Mouse (Mus musculus) B cell, adult 2 months (primary cell): ENCODE results near the gene Stk10.
"Not testable (repeated sequence)": the region's sequence is repeated elsewhere in the genome, so short reads cannot be mapped to it uniquely, and the experiment has no call there.

ENCODE experiments used
- DNase-seq, 2 experiments: peaks; one replicate each; pipeline ENCODE4 v3.0.0; 2022

The Stk10 gene

DNA sequence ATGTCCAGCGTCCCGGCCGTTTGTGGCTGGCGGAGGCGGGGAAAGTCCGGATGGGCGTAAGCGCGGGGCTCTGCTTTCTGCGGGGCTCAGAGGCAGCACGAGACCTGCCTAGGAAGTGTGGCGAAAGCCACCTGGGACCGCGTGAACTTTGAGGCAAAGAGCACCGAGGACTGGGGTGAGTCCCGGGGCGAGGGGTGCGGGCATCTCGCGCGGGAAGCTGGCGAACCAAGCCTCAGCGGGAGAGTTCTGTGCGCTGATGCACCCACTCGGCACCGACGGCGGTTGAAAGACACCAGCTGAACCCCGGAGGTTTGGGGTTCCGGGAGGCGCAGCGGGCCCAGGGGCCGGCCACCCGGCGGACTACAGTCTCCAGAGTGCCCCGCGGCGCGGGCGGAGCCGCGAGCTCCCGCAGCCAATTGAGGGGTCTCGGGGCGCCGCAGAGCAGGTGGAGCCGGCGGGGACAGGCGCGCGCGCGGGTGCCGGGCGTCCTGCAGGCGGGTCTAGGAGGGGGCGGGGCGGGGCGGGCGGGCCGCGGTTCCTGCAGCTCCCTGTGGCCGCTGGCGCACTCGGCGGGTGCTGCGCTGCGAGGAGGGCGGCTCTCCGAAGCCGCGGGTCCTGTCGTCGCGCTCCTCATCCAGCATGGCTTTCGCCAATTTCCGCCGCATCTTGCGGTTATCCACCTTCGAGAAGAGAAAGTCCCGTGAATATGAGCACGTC, at the start of gene Stk10:
Gene Stk10, plus strand, starts transcription at position 541 of the 717 bp plus-strand sequence.
- peak; percentile 90 to 92 for DNase-seq

GRCm38 (mm10) chr11:32485290-32485689, 47.8 kb upstream of the Stk10 start:
- no peak for DNase-seq

DNA sequence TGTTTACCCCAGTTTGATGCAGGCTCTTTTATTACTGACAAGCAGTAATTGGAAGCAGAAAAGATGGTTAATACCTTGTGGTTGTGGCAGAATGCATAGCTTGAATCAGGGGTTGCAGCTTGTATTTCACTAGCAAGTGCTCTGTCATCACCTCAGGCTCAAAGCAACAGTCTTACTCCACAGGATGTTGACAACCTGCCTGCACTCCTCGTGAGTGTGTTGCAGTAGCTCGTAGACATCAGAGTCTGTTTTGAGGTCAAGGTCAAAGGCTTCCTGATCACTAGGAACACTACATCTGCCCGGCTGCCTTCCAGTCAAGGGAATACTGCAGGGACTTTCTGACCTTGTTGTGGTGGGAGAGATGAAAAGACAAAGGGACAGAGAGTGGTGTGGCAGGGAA, 46.5 kb upstream of the Stk10 start:
- DNase-seq, result no peak

GRCm38 (mm10) chr11:32487501-32487900, 45.6 kb upstream of the Stk10 start:
- DNase-seq, result peak in 1 of 2 experiments; percentile 12

DNA sequence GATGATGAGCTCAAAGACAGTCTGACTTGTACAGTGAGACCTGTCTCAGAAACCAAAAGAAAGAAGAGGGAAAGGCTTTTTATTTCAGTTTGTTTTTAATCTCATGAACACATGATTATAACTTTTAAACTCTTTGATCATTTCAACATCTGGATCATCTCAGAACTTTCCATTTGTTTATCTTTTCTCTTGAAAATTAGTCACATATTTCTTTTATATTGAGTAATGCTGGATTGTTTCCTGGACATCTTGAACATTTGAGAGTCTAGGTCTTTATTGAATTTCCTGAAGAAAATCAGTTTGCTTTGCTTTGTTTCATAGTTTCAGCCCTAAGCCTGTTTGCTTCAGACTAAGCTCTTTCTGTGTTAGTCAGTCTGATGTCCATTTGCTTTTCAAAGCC, 44.8 kb upstream of the Stk10 start:
- no peak for DNase-seq

- peak; percentile 54 to 55 for DNase-seq
Observed at GRCm38 (mm10) chr11:32488808-32489670, 44.1 kb upstream of the Stk10 start.

DNA sequence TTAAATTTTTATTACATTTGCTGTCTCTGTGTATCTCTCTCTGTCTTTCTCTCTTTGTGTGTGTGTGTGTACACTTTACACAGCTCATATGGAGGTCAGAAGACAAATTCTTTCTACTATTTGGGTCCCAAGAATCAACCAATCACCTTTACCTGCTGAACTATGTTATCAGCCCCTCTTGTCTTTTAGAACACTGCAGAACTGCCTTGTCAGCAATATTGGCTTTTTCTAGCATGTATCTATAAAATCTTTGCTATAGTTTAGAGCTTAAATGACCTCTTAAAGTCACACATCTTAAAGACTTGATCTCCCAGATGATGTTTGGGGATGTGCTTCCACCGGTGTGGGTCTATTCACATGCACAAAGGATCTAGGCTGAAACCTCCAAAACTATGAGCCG, 42.0 kb upstream of the Stk10 start:
- DNase-seq, result no peak

GRCm38 (mm10) chr11:32493312-32493711, 39.8 kb upstream of the Stk10 start:
- no peak for DNase-seq

- DNase-seq, result no peak
Observed at GRCm38 (mm10) chr11:32495283-32495682, 37.8 kb upstream of the Stk10 start.

GRCm38 (mm10) chr11:32498757-32499535, 34.2 kb upstream of the Stk10 start:
- no peak for DNase-seq

- DNase-seq, result peak; percentile 41 to 45
Observed at GRCm38 (mm10) chr11:32499931-32500330, 33.2 kb upstream of the Stk10 start.

DNA sequence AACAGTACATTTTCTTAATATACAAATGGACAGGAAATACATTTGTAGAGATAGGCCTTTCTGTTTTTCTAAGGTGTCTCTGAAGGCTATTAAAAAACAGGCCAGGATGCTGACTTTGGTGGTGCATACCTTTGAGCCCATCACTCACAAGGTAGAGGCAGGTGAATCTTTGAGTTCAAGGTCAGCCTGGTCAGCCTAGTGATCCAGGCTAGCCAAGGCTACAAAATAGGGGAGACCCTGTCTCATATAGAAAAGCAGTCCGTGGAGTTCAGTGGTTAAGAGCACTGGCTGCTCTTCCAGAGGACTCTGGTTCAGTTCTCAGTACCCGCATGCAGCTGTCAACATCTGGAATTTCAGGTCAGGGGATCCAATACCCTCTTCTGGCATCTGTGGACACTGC, 29.4 kb upstream of the Stk10 start:
- DNase-seq, result no peak

GRCm38 (mm10) chr11:32505091-32505739, 27.9 kb upstream of the Stk10 start:
- DNase-seq, result no peak

DNA sequence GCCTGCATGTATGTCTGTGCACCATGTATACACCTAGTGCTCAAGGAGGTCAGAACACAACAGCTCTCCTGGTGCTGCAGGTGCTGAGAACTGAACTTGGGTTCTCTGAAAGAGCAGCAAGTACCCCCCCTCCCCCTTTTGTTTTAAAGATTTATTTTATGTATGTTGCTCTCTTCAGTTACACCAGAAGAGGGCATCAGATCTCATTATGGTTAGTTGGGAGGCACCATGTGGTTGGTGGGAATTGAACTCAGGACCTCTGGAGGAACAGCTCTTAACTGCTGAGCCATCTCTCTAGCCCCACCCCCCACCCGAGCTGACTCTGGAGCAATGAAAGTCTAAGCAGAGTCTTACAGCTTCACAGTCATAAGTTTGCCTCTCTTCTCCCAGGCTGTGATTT, 22.2 kb upstream of the Stk10 start:
- DNase-seq, result no peak

DNA sequence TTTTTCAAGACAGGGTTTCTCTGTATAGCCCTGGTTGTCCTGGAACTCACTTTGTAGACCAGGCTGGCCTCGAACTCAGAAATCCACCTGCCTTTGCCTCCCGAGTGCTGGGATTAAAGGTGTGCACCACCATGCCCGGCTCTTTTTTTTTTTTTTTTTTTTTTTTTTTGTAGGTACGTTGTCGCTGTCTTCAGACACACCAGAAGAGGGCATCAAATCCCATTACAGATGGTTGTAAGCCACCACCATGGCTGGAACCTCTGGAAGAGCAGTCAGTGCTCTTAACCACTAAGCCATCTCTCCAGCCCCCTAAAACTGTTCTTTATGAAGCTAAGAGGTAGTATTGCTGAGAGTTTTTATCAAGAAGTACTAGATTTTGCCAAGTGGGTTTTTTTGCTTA, 18.3 kb upstream of the Stk10 start:
- DNase-seq, result not testable (repeated sequence)

- no peak for DNase-seq
Observed at GRCm38 (mm10) chr11:32516091-32516490, 17.0 kb upstream of the Stk10 start.

GRCm38 (mm10) chr11:32516916-32517712, 16.0 kb upstream of the Stk10 start:
- no peak for DNase-seq

DNA sequence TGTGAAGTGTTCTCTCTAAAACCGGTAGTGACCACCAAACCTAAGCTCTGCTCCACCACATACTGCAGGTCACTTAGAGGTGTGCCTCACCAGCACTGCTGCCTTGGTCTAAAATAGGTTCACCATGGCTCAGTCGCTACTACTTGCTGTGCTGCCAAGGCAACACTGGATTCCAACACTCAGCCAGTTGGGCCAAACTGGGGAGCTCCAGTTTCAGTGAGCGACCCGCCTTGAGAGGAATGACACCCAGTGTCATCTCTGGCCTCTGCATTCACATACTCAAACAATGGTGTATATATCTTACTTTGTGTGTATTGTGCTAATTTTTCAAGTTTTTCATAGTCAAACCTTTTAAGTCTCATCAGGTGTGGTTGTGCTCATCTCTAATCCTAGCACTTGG, 14.3 kb upstream of the Stk10 start:
- DNase-seq, result no peak

DNA sequence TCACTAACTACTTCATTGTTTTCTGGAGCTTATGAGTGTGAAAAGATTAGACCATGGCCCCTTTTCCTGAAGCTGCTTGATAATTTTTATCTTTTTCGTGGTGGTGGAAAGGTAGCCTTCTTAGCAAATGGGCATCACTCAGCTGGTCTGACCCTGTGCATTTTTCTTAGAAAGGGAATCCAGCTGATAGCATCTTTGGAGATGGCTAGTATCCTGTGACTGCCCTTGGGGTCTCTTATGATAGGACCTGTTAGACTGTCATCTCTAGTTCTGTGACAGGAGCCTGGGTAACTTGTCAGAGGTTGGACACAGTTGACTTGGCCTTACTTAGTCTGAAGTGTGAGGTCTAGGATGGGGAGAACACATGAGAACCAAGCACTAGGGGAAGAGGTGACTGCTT, 13.8 kb upstream of the Stk10 start:
- DNase-seq, result no peak

DNA sequence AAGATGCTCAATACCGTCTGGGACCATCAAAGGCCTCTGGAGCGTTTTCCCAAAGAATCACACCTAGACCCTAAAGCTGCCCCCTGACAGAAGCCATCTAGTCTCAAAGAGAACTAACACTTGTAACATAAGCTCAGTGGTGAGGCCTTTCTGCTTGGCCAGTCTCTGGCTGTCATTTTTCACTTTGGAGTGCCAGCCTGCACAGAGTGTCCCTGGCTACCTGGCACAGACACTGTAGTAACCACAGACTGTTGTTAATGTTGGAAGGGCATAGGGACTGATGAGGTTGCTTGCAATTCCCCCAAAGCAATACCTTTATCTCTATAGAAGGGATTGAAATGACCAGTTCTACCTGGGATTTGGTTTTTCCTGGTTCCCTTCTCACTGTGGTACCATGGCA, 11.9 kb upstream of the Stk10 start:
- no peak for DNase-seq

- no peak for DNase-seq
Observed at GRCm38 (mm10) chr11:32524122-32524920, 8.8 kb upstream of the Stk10 start.
